Mouse (Mus musculus): ENCODE results near the gene Ipo8. TPM values are rescaled to one million over a fixed set of nuclear protein-coding genes. Genes with fewer than 3 reads are reported as not detected.

Gene Ipo8
- 51.5 TPM for polyA plus RNA-seq (2014; fragmentation: Illumina TruSeq; extraction: RNeasy Lipid Tissue Mini Kit (QIAGEN cat#74804); ENCODE audit: low replicate concordance)

GRCm38 (mm10) chr6:148830748-148831727, at the start of gene Ipo8:
Ipo8 (minus strand) TSS chr6:148831467.

Other genes starting within 250 kb of the Ipo8 start
- gene Caprin2, start 64.8 kb upstream of the Ipo8 start, polyA plus RNA-seq (2014; fragmentation: Illumina TruSeq; extraction: RNeasy Lipid Tissue Mini Kit (QIAGEN cat#74804); ENCODE audit: low replicate concordance): 32.7 TPM
- 29.3 TPM for gene Sinhcaf, start 115.0 kb upstream of the Ipo8 start, polyA plus RNA-seq (2014; fragmentation: Illumina TruSeq; extraction: RNeasy Lipid Tissue Mini Kit (QIAGEN cat#74804); ENCODE audit: low replicate concordance)